ENCODE assay signal across 11 mouse cellular contexts in genomic region chr2:32182119-32182518, GRCm38 (mm10). TPM values are rescaled to one million over a fixed set of nuclear protein-coding genes. Genes with fewer than 3 reads are reported as not detected.
A peak's percentile ranks its signal among the peaks of the same experiment; 100 is the strongest.
DNase-seq lines count a peak whose midpoint lies in the region; ATAC-seq and TF ChIP-seq lines count a peak whose summit lies in the region.
"Had no signal": no experiment of that assay in that cellular context is flagged by ENCODE, and none has a peak within 500 bp of the region (broad histone marks: within the 10 kb centered on the region; RNA-seq: fewer than 3 reads in every experiment).

No protein-coding gene starts in this region.

- H3K4me2 ChIP-seq in heart, embryonic 13.5 days: no peak overlapping the region
- 0 out of 2 replicates have a peak overlapping the region, but pooled peaks have one; percentile 22 for H3K4me2 ChIP-seq in lung, postnatal 0 days (replicated peaks; ENCODE audit: low read depth, low read length)
- 0 out of 2 replicates have a peak overlapping the region, but pooled peaks have one; percentile 1 for H3K4me2 ChIP-seq in forebrain, embryonic 15.5 days (replicated peaks)
- H3K4me2 ChIP-seq in stomach, embryonic 14.5 days (replicated peaks; ENCODE audit: low read depth, low read length): no peak overlapping the region
- H3K4me2 ChIP-seq: limb, embryonic 15.5 days had no signal

- ATAC-seq in heart, embryonic 13.5 days (ENCODE audit: extremely low read depth, insufficient number of reproducible peaks, low FRiP score, low TSS enrichment): no peak
- ATAC-seq in lung, postnatal 0 days: no peak
- no peak for ATAC-seq in forebrain, embryonic 15.5 days (replicated peaks)
- ATAC-seq in stomach, embryonic 14.5 days (ENCODE audit: insufficient number of reproducible peaks, insufficient read depth, low FRiP score, low read depth): no peak

- no peak for TF ChIP-seq CTCF in lung, postnatal 0 days (IDR thresholded peaks at IDR 0.05)

- no peak overlapping the region for H3K4me3 ChIP-seq in heart, embryonic 13.5 days
- H3K4me3 ChIP-seq in lung, postnatal 0 days (ENCODE audit: low read depth, low read length): no peak overlapping the region
- no peak overlapping the region for H3K4me3 ChIP-seq in forebrain, embryonic 15.5 days
- H3K4me3 ChIP-seq in stomach, embryonic 14.5 days (ENCODE audit: low read depth, low read length): no peak overlapping the region
- H3K4me3 ChIP-seq: limb, embryonic 15.5 days; myocyte had no signal

- no peak for TF ChIP-seq EP300 in lung, postnatal 0 days (IDR thresholded peaks at IDR 0.05)

- 78% methylated on average over 9 of the region's 9 CpGs for WGBS in heart, embryonic 13.5 days
- WGBS in lung, postnatal 0 days: 54% methylated on average over 9 of the region's 9 CpGs
- WGBS in forebrain, embryonic 15.5 days: 69% methylated on average over 9 of the region's 9 CpGs
- 72% methylated on average over 9 of the region's 9 CpGs for WGBS in stomach, embryonic 14.5 days

- H3K9me3 ChIP-seq in heart, embryonic 13.5 days: no peaks in the 10 kb centered on the region
- H3K9me3 ChIP-seq in lung, postnatal 0 days (ENCODE audit: low read length): no peaks in the 10 kb centered on the region
- no peaks in the 10 kb centered on the region for H3K9me3 ChIP-seq in forebrain, embryonic 15.5 days
- no peaks in the 10 kb centered on the region for H3K9me3 ChIP-seq in stomach, embryonic 14.5 days (ENCODE audit: control insufficient read depth, low read depth, low read length)
- H3K9me3 ChIP-seq: limb, embryonic 15.5 days had no signal

- no peak for DNase-seq in heart, adult 8-10 months (ENCODE audit: low spot score)
- DNase-seq in lung, postnatal 0 days (ENCODE audit: low spot score): no peak
- no peak for DNase-seq in lung, adult 18-20 months
- no peak for DNase-seq in urinary bladder, postnatal 14 days (ENCODE audit: low spot score)
- DNase-seq in embryo, embryonic 10 days (ENCODE audit: low spot score): no peak

- H3K27ac ChIP-seq in heart, embryonic 13.5 days (replicated peaks): peak overlapping the region; percentile 55; the same call in 1 of the 2 replicates
- H3K27ac ChIP-seq in lung, postnatal 0 days (ENCODE audit: low read length): peak overlapping the region; percentile 57; the same call in 1 of the 2 replicates
- H3K27ac ChIP-seq in forebrain, embryonic 15.5 days (replicated peaks): peak overlapping the region; percentile 74
- peak overlapping the region; percentile 67; the same call in 1 of the 2 replicates for H3K27ac ChIP-seq in stomach, embryonic 14.5 days (ENCODE audit: low read length)
- H3K27ac ChIP-seq: macrophage had no signal

- H3K9ac ChIP-seq in heart, embryonic 13.5 days: no peak overlapping the region
- H3K9ac ChIP-seq in lung, postnatal 0 days (replicated peaks; ENCODE audit: low read depth): no peak overlapping the region
- H3K9ac ChIP-seq in forebrain, embryonic 15.5 days (replicated peaks): no peak overlapping the region
- H3K9ac ChIP-seq in stomach, embryonic 14.5 days (replicated peaks; ENCODE audit: low read depth, low read length): no peak overlapping the region
- H3K9ac ChIP-seq: limb, embryonic 15.5 days had no signal

- H3K27me3 ChIP-seq in heart, embryonic 13.5 days (replicated peaks): no peaks in the 10 kb centered on the region
- no peaks in the 10 kb centered on the region for H3K27me3 ChIP-seq in lung, postnatal 0 days (replicated peaks; ENCODE audit: insufficient read depth, low read length)
- no peaks in the 10 kb centered on the region for H3K27me3 ChIP-seq in forebrain, embryonic 15.5 days
- no peaks in the 10 kb centered on the region for H3K27me3 ChIP-seq in stomach, embryonic 14.5 days (ENCODE audit: control insufficient read depth, insufficient read depth, low read length)
- H3K27me3 ChIP-seq: limb, embryonic 15.5 days had no signal

- peaks cover 76% of the 10 kb centered on the region for H3K4me1 ChIP-seq in heart, embryonic 13.5 days
- H3K4me1 ChIP-seq in lung, postnatal 0 days (ENCODE audit: insufficient read depth, low read depth, low read length): 0 out of 2 replicates have a peak, but pooled peaks cover 3% of the 10 kb centered on the region
- H3K4me1 ChIP-seq in forebrain, embryonic 15.5 days: peaks cover 48% of the 10 kb centered on the region
- peaks cover 37% of the 10 kb centered on the region; the same call in 1 of the 2 replicates for H3K4me1 ChIP-seq in stomach, embryonic 14.5 days (ENCODE audit: control insufficient read depth, insufficient read depth, low read length)

- peaks cover 44% of the 10 kb centered on the region for H3K36me3 ChIP-seq in heart, embryonic 13.5 days
- 0 out of 2 replicates have a peak, but pooled peaks cover 5% of the 10 kb centered on the region for H3K36me3 ChIP-seq in lung, postnatal 0 days (ENCODE audit: insufficient read depth, low read length)
- H3K36me3 ChIP-seq in forebrain, embryonic 15.5 days: peaks cover 18% of the 10 kb centered on the region
- peaks cover 32% of the 10 kb centered on the region for H3K36me3 ChIP-seq in stomach, embryonic 14.5 days (ENCODE audit: control insufficient read depth, insufficient read depth, low read length)

RNA-seq across cellular contexts. Expression of gene Prrc2b, which starts 31.2 kb away (rescaled TPM):
- 24.5 and 25.1 TPM in 2 replicates for polyA plus RNA-seq in heart, embryonic 13.5 days (2015; fragmentation: Nextera tagmentation; extraction: Ambion mirVana)
- total RNA-seq in heart, adult 8-10 months (2022): 10 to 100 TPM; 83.5 to 94.1 (median 89.2) TPM
- polyA plus RNA-seq in lung, postnatal 0 days (2015; fragmentation: Nextera tagmentation; extraction: Ambion mirVana): 21.2 and 24.6 TPM in 2 replicates
- 76.2 and 88.8 TPM in 2 replicates for polyA plus RNA-seq in forebrain, embryonic 15.5 days (2015; fragmentation: Nextera tagmentation; extraction: Ambion mirVana)
- polyA plus RNA-seq in stomach, embryonic 14.5 days (2014; fragmentation: Nextera tagmentation; extraction: Ambion mirVana): 54.2 and 59.8 TPM in 2 replicates

RNA-seq across cellular contexts. Expression of gene Pomt1, which starts 54.3 kb away (rescaled TPM):
- 16.0 and 18.8 TPM in 2 replicates for polyA plus RNA-seq in heart, embryonic 13.5 days (2015; fragmentation: Nextera tagmentation; extraction: Ambion mirVana)
- 10 to 100 TPM; 12.5 to 15.0 (median 14.0) TPM for total RNA-seq in heart, adult 8-10 months (2022)
- polyA plus RNA-seq in lung, postnatal 0 days (2015; fragmentation: Nextera tagmentation; extraction: Ambion mirVana): 9.2 TPM in 2 replicates
- 29.9 and 34.5 TPM in 2 replicates for polyA plus RNA-seq in forebrain, embryonic 15.5 days (2015; fragmentation: Nextera tagmentation; extraction: Ambion mirVana)
- 28.2 TPM in 2 replicates for polyA plus RNA-seq in stomach, embryonic 14.5 days (2014; fragmentation: Nextera tagmentation; extraction: Ambion mirVana)

Comparison
In these comparisons a context has a peak if more than half of its experiments do, and no peak if none do; other contexts are left out.
1. H3K4me2 ChIP-seq: peak in lung, postnatal 0 days (single experiment) and forebrain, embryonic 15.5 days (single experiment); none in heart, embryonic 13.5 days (single experiment) and stomach, embryonic 14.5 days (single experiment).
2. Peak in every context shown above with its lines, with median percentiles within 50 percentile points of each other: H3K27ac ChIP-seq.